Mouse (Mus musculus): Measurements from ENCODE around the gene Pawr.
"Not testable (repeated sequence)": the region's sequence is repeated elsewhere in the genome, so short reads cannot be mapped to it uniquely, and the experiment has no call there.

Pawr gene

DNA sequence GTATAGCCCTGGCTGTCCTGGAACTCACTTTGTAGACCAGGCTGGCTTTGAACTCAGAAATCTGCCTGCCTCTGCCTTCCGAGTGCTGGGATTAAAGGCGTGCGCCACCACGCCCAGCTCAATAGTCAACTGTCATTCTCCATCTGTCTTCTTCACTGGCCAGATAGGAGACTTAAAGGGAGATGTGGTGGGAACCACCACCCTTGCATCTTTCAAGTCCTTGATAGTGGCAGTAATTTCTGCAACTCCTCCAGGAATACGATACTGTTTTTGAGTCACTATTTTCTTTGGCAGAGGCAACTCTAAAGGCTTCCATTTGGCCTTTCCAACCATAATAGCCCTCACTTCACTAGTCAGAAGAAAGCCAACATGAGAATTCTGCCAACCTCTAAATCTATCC, 108.3 kb downstream of the Pawr start:
- in situ Hi-C loops (cut with MboI, MseI): not testable (repeated sequence)

DNA sequence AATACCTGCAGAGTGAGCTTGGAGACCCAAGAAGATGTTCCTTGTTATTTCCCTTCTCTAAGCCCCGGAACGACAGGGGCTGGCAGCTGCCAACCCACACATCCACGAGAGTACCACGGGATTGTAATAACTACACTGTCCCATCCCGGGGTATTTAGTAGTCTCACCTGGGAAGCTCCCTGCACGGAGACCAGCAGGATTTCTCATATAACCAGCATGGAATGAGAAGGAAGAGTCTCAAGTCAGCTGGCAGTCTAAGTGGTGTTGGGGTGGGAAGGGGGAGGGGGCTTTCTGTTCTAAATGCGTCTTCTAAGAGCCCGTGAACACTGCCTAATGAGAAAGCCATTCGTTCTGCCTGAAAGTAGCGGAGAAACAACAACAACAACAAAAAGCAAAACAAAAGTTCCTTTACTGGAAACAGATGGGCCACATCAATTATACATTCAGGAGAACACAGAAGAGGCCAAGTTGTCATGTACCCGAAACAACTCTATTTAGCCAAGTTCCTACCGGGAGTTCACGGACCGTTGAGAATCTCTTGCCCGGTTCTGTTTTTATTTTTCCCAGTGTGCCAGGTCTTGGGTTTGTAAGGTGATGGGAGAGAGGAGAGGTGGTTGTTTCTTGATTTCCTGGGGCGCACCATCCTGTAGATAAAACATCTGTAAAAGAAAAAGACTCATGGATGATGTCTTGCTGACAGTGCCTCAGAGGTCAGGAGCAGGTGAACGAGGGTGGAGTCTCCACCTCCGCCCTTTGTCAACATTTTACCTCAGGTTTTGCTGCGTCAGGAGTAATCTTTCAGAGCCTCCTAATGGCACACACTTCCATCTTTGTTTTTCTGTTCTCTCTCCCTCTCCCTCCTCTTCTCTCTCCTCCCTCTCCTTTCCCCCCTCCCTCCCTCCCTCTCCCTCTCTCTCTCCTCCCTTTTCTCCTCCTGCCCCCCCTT, 112.3 kb downstream of the Pawr start:
- in situ Hi-C loops (cut with MboI, MseI): no loop called here

DNA sequence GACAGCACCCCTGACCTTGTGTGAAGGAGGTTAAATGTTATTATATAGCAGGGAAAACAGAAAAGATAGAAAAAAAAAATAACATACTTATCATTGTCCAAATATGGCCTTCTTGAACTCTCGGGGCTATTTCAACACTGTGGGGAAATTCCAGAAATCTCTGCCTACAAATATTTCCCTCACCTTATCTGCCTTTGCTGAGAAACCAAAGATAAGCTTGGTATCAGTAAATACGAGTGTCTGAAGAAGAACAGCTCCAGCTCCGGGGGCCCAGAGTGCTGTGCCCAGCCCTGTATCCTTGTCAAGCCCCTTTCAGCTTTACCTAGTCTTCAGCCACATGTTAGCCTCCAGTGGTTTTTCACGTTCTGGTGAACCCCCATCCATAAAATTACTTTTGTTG, 113.2 kb downstream of the Pawr start:
- in situ Hi-C loops (cut with MboI, MseI): loop anchor here (5.0 kb wide), 2 partner anchors 102 to 148 kb away; no protein-coding TSS in a partner anchor

DNA sequence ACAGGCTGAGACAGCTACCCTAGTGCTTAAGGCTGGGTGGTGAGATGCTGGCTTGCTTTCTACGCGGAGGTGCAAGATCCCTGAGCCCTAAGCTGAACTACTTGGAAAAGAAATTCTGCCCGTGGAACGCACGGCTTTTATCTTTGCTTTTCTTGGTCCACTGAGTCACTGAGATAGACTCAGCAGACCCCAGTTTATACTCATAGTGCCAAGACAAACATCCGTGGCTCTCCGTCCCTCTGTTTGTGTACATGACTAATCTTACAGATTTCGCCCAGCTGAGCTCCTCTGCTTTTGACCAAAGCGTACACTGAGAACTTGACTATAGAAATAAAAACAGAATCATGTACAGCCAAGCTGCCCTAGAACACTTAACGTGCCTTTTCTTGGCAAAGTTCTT, 113.7 kb downstream of the Pawr start:
- in situ Hi-C loops (cut with MboI, MseI): loop anchor here (5.0 kb wide), 2 partner anchors 102 to 148 kb away; no protein-coding TSS in a partner anchor

DNA sequence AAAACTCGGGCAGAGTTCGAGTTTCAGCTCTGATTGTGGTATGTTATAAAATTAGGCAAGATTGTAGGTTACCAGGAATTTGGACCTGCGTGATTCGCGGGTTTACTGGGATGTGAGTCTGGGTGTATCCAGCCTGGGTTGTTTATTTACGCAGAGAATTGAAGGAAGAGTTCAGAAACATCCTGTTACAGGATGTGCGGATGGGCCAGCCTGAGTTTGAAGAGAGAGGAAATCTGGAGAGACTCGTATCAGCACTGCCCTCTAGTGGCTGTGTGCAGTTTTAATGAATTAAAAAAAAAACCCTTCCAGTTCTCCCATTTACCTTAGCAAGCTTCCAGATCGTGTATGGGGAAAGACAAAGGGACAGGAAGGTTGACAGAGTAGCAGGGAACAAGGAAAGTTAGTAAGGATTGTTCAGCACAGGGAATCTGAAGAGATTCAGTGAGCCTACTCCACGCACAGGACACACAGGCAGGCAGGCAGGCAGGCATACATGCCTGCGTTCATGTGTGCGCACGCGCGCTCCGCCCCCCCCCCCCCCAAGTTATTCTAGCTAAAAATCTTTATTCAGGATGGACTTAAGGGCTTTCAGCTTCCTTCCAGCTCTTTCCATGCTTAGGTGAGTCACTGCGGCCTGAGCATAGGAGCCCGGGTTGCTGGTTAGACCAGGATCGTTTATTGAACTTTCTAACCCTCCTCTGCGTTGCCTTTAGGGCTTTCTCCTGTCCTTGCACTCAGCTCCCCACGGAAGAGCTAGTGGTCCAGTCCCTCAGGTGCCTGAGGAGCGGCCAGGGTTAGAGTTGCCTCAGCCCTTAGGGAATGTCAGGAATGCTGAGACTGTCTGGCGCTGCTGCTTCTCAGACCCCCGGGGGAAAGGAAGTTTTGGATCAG, 114.4 kb downstream of the Pawr start:
- in situ Hi-C loops (cut with MboI, MseI): loop anchor here (5.0 kb wide), 2 partner anchors 101 to 149 kb away; no protein-coding TSS in a partner anchor

DNA sequence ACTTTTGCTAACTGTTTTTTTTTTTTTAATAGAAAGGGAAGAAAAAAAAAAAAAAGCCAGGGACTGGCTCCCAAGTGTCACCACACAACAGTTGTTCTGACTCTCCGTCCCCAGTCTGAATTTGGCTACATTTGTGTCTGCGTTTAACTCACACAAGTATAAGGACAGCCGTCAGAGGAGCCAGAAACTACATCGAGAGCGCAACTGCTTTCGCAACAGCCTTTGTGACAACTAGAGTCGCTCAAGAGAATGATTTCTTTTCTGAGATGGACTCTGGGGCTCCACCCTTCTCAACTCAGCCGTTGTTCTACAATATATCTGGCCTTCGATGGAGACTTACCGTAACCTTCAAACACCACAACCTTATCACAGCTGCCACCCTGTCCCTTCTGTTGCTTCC, 115.3 kb downstream of the Pawr start:
- in situ Hi-C loops (cut with MboI, MseI): loop anchor here (5.0 kb wide), 2 partner anchors 100 to 150 kb away; no protein-coding TSS in a partner anchor

DNA sequence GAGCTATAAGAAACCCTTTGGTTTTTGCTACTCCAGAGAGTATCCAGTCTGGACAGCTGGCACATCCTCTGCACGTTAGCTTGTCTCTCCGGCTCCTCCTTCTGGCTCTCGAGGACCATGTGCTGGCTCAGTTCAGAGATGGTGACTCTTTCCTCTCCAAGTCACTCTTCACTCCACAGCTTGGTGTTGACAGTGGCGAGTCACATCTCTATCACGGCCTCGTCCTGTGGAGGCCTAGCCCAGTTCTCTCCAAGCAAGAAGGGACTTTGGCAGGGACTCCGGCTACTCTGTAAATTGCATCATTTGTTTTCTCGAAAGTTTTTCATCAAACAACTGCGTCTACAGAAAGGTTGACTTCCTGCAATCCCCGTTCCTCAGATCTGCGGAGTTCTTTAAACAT, 116.5 kb downstream of the Pawr start:
- in situ Hi-C loops (cut with MboI, MseI): loop anchor here (5.0 kb wide), 2 partner anchors 99 to 151 kb away; no protein-coding TSS in a partner anchor

DNA sequence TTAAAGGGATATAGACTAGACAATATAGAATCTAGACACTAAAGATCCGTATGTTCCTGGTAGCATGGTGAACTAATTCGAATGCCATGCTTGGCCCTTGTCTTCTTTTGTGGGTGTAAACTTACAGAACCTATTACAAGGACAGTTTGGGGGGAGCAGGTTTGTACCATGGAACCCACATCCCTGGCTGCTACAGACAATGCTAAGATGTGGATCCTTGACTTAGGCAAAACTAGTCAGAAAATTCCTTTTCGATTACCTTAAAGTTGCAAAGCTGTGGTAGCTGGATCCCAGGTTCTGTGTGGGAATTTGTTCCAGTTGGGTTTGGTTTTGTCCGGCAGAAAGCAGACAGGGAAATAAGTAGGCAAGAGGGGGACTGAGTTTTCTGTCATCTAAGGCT, 118.5 kb downstream of the Pawr start:
- in situ Hi-C loops (cut with MboI, MseI): no loop called here

DNA sequence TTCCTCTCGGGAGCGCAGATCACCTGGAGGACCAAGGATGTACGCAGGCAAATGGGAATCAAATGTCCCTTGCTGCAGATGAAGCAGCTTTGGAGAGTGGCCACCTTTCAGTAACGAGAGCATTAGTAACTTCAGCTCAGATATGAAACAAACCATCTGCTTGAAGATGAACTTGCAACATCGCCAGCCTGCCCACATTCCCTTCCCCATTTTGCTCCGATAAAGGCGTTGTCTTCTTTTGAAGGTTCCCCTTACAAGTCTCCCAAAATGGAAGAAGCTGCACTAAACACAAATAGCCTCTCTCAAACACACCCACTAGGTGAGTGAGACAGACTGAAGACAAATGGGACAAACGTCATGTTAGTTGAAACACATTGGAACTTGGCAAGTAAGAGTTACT, 119.6 kb downstream of the Pawr start:
- in situ Hi-C loops (cut with MboI, MseI): no loop called here

DNA sequence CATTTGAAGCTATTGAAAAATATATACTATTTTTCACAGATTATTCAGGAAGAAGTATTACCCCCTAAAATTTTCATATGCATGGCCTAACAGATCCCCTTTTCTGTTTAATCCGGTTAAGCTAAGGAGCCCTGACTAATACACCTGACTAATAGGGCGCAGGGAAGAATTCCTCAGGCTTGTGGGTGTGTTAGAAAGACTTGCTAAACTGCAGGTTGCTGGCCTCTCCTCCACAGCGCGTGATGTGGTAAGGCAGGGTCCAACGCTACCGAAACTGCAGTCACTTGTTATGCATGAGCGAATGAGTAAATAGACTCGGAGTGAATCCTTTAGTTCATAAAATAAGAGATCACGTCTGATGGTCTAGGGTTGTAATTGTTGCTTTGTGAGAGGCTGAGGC, 120.5 kb downstream of the Pawr start:
- in situ Hi-C loops (cut with MboI, MseI): no loop called here

DNA sequence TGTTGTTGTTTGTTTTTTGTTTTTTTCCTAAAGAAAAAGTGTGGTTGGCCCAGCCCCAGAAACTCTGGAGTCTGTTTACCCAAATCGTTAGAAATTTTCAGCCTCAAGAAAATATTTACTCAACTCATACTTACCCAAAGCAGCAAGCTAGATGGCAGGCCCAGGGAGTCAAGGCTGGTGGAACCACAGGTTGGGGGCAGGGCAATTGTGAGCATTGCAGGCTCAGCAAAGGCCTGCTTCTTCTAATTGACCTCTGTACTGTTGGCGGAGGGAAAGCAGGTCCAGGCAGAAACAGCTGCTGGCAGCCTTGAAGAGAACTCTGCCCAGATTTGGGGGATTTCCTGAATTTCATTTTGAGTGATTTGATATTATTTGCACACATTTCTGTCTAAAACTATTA, 121.6 kb downstream of the Pawr start:
- in situ Hi-C loops (cut with MboI, MseI): no loop called here

DNA sequence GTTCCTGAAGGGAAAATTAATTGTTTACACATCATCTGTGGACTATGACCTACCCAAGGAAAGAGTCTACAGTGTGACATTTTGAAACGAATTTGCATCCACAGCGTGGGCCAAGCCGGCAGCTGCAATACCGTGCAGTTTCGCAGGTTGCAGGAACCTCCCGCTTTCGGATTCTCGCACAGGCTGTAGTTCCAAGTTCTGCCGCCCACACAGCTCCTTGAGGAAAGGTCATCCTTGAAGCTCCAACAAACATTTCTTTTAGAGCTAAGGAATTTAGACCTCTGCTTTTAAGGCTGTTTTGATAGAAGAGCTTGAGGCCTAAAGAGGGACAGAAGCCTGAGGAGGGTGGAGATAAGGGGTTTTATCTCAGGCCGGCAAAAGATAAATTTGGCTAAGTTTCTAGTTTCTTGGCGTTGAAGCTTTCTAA, 122.8 kb downstream of the Pawr start:
- in situ Hi-C loops (cut with MboI, MseI): no loop called here

DNA sequence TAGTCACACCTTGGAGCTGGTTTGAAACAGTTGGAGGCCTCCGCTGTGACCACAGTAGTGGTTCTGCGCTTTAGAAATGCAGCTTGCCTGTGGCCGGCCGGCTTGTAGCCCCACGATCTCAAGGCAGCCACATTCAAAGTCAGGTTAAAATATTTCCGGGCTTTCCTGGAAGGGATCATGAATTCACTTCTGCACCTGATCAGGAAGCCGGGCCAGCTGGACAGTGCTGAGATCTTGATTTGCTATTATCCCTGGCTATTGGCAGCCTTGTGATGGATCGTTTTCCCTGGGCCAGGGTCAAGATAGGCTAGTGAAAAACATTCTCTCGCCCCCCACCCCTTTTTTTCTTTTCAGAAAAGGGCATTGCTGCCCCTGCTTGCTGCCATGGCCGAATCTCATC, 123.3 kb downstream of the Pawr start:
- in situ Hi-C loops (cut with MboI, MseI): no loop called here

DNA sequence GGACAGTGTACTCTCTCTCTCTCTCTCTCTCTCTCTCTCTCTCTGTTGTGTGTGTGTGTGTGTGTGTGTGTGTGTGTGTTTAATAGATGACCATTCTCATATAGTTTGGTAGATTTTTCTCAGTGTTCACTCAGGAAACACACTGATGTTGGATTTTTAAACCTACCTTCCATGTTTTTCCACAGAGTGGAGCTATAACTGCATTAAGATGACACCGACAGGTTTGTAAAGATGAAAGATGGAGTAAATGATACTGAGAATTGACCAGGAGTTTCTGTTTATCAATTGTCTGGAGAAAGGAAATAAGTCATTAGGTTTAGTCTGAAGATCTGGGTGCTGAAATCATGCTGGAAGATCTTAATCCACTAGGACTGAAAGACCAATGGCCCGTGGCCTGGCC, 124.0 kb downstream of the Pawr start:
- in situ Hi-C loops (cut with MboI, MseI): no loop called here

DNA sequence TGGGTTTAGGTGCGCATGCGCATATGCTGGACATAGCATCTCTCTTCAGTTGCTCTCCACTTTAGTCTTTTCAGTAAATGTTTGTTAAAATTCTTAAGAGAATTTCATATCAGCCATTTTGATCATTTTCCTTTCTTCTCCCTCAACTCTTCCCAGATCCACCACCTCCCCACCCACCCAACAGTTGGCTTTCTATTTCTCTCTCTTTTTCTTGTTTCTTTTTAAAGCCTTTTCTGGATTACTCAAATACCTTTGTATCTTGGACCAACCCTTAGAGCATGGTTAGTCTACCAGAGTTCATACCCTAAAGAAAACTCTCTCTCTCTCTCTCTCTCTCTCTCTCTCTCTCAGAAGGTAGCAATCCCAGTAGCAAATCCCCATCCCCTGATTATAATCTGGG, 125.1 kb downstream of the Pawr start:
- in situ Hi-C loops (cut with MboI, MseI): no loop called here

DNA sequence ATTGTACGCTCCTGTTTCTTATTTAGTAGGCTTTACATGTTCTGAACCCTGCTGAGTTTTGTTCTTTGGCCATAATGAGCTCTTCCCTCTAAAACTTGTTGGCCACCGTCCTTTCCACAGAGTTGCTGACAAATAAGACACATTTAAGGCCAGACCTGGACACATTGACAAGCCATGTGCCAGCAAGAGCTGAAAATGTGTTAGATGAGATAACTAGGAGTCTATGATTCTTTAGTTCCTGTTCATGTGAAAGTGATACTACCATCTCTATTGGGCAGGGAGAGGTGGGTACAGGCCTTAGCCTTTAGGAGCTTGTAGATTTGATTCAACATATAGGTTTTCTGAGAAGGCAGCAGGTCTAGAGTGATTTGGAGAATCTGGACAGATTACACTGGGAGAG, 129.9 kb downstream of the Pawr start:
- in situ Hi-C loops (cut with MboI, MseI): no loop called here

Measured in regulatory T cell (primary cell).